Mouse (Mus musculus): ENCODE data around the gene Ston2. TPM values are rescaled to one million over a fixed set of nuclear protein-coding genes. Genes with fewer than 3 reads are reported as not detected.

Ston2 gene
- polyA plus RNA-seq, 1 experiment from 2014 or later, result 8.1 TPM

DNA sequence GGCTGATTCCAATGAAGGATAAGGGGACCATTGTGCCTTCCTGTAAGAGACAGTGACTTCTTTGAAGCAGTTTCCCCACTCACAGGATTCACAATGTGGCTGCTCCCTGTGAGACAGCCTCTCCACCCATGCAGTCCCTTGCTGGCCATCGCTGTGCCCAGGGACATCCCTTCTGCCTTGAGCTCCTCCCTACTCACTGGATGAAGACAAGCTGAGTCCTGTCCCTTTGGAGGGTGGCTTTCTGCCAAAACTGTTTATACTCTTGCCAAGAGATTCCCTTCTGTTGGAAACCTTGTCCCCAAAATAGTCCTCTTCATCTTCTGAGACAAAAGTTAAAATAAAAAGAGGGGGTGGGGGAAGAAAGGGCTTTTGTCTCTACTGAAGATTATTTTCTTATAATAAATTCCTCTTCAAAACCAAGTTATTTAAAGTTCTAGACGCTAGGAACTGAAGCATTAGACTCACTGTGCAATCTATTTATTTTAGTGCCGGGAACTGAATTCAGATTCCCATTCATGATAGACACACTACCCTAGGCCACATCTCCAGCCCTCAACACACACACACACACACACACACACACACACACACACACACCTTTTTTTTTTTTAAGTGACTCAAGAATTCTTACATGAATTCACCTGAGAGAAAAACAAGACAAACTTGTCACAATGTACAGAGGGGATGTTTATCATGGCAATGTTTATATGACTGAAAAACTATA is 133.6 kb downstream of the Ston2 start:
- Histone ChIP-seq H3K4me1 (replicated peaks; ENCODE audit: insufficient read depth, low read length) (no peaks in the 10 kb centered on the region), H3K9ac (ENCODE audit: low read depth, low read length) (no peak overlapping the region), H3K9me3 (replicated peaks; ENCODE audit: low read length) (no peaks in the 10 kb centered on the region), H3K27me3 (ENCODE audit: insufficient read depth, low read length) (no peaks in the 10 kb centered on the region), H3K36me3 (ENCODE audit: insufficient read depth, low read length) (no peaks in the 10 kb centered on the region), H3K4me2 (ENCODE audit: low read length) (no peak overlapping the region), H3K27ac (no peak overlapping the region), H3K4me3 (replicated peaks; ENCODE audit: low read depth, low read length) (no peak overlapping the region)
- DNase-seq (ENCODE audit: low spot score) (peak; percentile 39), ATAC-seq (replicated peaks; ENCODE audit: low FRiP score, low read depth) (no peak)
- no peak for TF ChIP-seq CTCF (IDR thresholded peaks at IDR 0.05; ENCODE audit: low read depth)
- 70% methylated on average over 3 of the region's 3 CpGs for WGBS

DNA sequence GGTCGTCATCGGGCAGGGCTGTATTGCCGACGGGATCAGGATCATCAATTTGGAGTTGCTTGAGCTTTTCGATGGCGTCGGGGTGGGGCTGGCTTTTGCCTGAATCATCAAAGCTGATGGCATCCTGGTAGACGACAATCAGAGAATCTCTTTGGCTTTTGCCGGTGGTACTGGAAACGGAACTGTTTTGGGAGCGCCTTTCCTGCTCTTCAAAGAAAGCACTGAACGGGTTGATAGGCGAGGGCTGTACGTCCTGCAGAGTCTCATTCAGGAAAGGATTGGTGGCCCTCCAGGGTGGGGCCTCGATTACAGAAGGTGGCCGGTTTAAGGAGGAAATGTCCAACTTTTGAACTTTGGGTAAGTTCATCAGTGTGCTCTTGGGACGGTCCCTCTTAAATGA is 139.8 kb downstream of the Ston2 start:
- Histone ChIP-seq H3K4me3 (replicated peaks; ENCODE audit: low read depth, low read length) (no peak overlapping the region), H3K27me3 (ENCODE audit: insufficient read depth, low read length) (no peaks in the 10 kb centered on the region), H3K36me3 (ENCODE audit: insufficient read depth, low read length) (peaks cover 15% of the 10 kb centered on the region), H3K9ac (ENCODE audit: low read depth, low read length) (no peak overlapping the region), H3K4me2 (ENCODE audit: low read length) (no peak overlapping the region), H3K9me3 (replicated peaks; ENCODE audit: low read length) (0 out of 2 replicates have a peak, but pooled peaks cover 5% of the 10 kb centered on the region), H3K27ac (no peak overlapping the region), H3K4me1 (replicated peaks; ENCODE audit: insufficient read depth, low read length) (no peaks in the 10 kb centered on the region)
- DNase-seq (ENCODE audit: low spot score) (no peak), ATAC-seq (replicated peaks; ENCODE audit: low FRiP score, low read depth) (no peak)
- 96% methylated on average over 17 of the region's 17 CpGs for WGBS
- no peak for TF ChIP-seq CTCF (IDR thresholded peaks at IDR 0.05; ENCODE audit: low read depth)

DNA sequence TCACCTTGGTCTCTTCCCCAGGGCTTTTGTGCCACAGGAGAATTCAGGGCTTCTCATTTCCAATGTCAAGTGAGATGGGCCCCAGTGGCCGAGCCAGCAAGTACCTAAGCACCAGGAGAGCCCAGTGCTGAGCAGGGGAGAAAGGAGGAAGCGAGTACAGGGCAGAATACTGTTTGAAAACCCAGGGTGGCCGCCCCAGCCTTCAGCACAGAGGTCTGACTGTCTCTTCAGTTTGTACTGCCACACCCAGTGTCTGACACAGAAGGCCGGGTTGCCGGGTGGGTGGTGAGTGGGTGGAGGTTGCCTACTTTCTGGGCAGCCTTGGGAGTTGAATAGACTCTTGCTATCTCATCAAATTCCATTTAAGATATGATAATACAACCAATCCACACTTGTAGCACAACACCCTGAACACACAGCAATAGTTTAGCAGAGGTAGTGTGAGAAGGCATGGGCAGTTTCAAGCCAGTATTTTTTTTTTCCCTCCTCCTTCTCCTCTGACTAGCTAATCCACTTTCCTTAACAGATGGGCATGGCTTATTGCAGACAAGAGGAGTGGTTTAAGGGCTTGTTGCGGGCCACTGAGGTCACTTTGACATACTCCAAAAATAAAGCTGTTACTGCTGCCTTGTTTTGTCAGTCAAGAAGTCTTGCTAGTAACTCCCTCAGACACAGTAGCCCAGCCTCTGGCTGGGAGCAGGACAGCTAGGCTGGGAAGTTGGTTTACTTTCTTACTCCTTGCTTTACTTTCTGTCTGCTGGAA is 142.6 kb downstream of the Ston2 start:
- 81% methylated on average over 6 of the region's 6 CpGs for WGBS

DNA sequence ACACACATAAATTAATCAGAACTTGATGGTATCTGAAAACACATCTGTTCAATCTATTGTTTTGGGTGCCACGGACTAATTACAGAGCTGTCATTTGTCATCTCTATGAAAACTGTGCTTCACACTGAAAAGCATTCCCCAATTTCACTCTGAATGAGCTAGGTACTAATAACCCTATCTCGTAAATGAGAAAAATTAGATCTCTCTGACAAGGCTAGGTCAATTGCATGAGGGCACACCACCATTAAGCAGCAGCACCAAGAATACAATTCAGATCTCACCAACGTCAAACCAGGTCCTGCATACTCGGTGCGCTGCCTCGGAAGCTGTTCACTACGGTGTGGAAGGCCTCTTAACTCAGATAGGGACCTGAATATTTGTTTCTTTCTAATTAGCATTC is 145.0 kb downstream of the Ston2 start:
- no peak for ATAC-seq (replicated peaks; ENCODE audit: low FRiP score, low read depth)
- WGBS, result 77% methylated on average over 7 of the region's 7 CpGs

More for the DNA sequence above, 142.6 kb downstream of the Ston2 start:
- H3K4me3 ChIP-seq (replicated peaks; ENCODE audit: low read depth, low read length), result no peak overlapping the region
- no peak for TF ChIP-seq CTCF (IDR thresholded peaks at IDR 0.05; ENCODE audit: low read depth)
- 0 out of 2 replicates have a peak, but pooled peaks cover 5% of the 10 kb centered on the region for H3K9me3 ChIP-seq (replicated peaks; ENCODE audit: low read length)
- no peak overlapping the region for H3K27ac ChIP-seq
- peaks cover 15% of the 10 kb centered on the region for H3K36me3 ChIP-seq (ENCODE audit: insufficient read depth, low read length)
- no peaks in the 10 kb centered on the region; the same call in 1 of the 2 replicates for H3K4me1 ChIP-seq (replicated peaks; ENCODE audit: insufficient read depth, low read length)
- H3K4me2 ChIP-seq (ENCODE audit: low read length), result no peak overlapping the region
- ATAC-seq (replicated peaks; ENCODE audit: low FRiP score, low read depth) (no peak), DNase-seq (ENCODE audit: low spot score) (no peak)
- no peak overlapping the region for H3K9ac ChIP-seq (ENCODE audit: low read depth, low read length)
- no peaks in the 10 kb centered on the region for H3K27me3 ChIP-seq (ENCODE audit: insufficient read depth, low read length)

DNA sequence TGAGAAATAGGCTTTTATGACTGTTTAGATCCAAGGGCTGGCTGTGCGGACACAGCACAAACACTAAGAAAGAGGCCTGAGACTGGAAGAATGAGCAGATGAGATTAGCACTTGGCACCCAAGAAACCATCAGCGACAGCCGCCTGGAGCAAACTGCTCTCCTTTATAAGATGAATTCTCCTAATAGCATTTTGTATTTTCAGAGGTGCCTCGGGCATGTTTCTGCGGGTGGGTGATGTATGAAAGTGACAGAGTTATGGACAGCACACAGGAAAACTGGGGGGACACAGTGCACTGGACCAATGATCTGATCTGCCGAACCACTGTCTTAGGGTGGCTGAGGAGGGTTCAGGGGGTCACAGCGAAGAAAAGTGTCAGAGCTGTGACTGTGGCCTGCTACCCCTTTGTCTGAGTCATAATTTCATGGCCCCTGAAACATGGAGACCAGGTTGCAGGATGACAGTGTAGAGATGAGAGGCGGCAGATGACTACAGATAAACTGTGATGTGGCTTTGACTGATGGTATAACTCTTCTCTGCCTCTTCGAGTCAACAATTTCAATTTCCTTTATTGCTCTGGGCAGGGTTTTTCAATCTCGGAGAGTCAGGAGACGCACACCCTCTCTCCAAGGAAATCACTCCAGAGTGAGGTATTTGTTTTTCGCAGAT is 145.6 kb downstream of the Ston2 start:
- no peak overlapping the region for H3K4me2 ChIP-seq (ENCODE audit: low read length)
- ATAC-seq (replicated peaks; ENCODE audit: low FRiP score, low read depth), result no peak
- no peaks in the 10 kb centered on the region for H3K27me3 ChIP-seq (ENCODE audit: insufficient read depth, low read length)
- H3K4me3 ChIP-seq (replicated peaks; ENCODE audit: low read depth, low read length), result no peak overlapping the region
- peaks cover 6% of the 10 kb centered on the region for H3K36me3 ChIP-seq (ENCODE audit: insufficient read depth, low read length)
- WGBS, result 80% methylated on average over 12 of the region's 12 CpGs
- H3K9me3 ChIP-seq (replicated peaks; ENCODE audit: low read length), result no peaks in the 10 kb centered on the region
- no peak overlapping the region for H3K9ac ChIP-seq (ENCODE audit: low read depth, low read length)
- TF ChIP-seq CTCF (IDR thresholded peaks at IDR 0.05; ENCODE audit: low read depth), result no peak
- no peak overlapping the region for H3K27ac ChIP-seq
- H3K4me1 ChIP-seq (replicated peaks; ENCODE audit: insufficient read depth, low read length), result no peaks in the 10 kb centered on the region; the same call in 1 of the 2 replicates
- DNase-seq (ENCODE audit: low spot score), result no peak

More for the DNA sequence above, 145.0 kb downstream of the Ston2 start:
- Histone ChIP-seq H3K9me3 (replicated peaks; ENCODE audit: low read length) (0 out of 2 replicates have a peak, but pooled peaks cover 4% of the 10 kb centered on the region), H3K36me3 (ENCODE audit: insufficient read depth, low read length) (peaks cover 12% of the 10 kb centered on the region), H3K27me3 (ENCODE audit: insufficient read depth, low read length) (no peaks in the 10 kb centered on the region), H3K4me2 (ENCODE audit: low read length) (no peak overlapping the region), H3K4me3 (replicated peaks; ENCODE audit: low read depth, low read length) (no peak overlapping the region), H3K9ac (ENCODE audit: low read depth, low read length) (no peak overlapping the region), H3K27ac (no peak overlapping the region), H3K4me1 (replicated peaks; ENCODE audit: insufficient read depth, low read length) (no peaks in the 10 kb centered on the region; the same call in 1 of the 2 replicates)
- TF ChIP-seq CTCF (IDR thresholded peaks at IDR 0.05; ENCODE audit: low read depth), result no peak
- DNase-seq (ENCODE audit: low spot score), result no peak

DNA sequence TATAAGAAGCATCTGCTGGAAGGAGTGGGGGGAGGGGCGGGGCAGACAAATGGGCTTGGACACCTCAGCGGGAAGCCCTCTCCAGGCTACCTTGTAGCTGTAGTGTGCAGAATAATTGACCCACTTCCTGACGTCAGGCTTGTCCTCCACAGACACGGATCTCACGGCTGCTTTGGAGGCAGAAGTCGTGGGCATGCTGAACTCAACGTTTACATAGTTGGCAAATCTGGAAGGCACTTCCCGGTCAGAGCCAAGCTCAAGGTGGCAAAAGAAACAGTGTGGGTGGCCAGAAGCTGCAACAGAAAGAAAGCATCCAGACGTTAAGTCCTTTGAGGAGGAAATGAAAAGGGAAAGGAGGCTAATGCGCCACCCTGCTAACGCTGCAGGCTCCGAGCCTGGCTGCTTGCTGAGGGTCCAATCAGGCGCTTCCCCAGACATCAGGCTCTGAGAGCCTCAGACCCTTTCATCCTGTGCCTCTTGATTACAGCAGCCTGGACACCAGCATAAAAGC is 146.5 kb downstream of the Ston2 start:
- peak overlapping the region; percentile 48 for H3K4me2 ChIP-seq (ENCODE audit: low read length)
- H3K9me3 ChIP-seq (replicated peaks; ENCODE audit: low read length), result no peaks in the 10 kb centered on the region
- peak; percentile 19 for DNase-seq (ENCODE audit: low spot score)
- 0 out of 2 replicates have a peak overlapping the region, but pooled peaks have one; percentile 12 for H3K4me3 ChIP-seq (replicated peaks; ENCODE audit: low read depth, low read length)
- H3K9ac ChIP-seq (ENCODE audit: low read depth, low read length), result peak overlapping the region; percentile 35; the same call in 1 of the 2 replicates
- H3K27me3 ChIP-seq (ENCODE audit: insufficient read depth, low read length), result no peaks in the 10 kb centered on the region
- TF ChIP-seq CTCF (IDR thresholded peaks at IDR 0.05; ENCODE audit: low read depth), result no peak
- no peak overlapping the region for H3K27ac ChIP-seq
- H3K4me1 ChIP-seq (replicated peaks; ENCODE audit: insufficient read depth, low read length), result peaks cover 3% of the 10 kb centered on the region; the same call in 1 of the 2 replicates
- WGBS, result 18% methylated on average over 13 of the region's 13 CpGs
- no peaks in the 10 kb centered on the region for H3K36me3 ChIP-seq (ENCODE audit: insufficient read depth, low read length)
- ATAC-seq (replicated peaks; ENCODE audit: low FRiP score, low read depth), result no peak
